Mouse (Mus musculus): ENCODE measurements around the gene Cnppd1. TPM values are rescaled to one million over a fixed set of nuclear protein-coding genes. Genes with fewer than 3 reads are reported as not detected.

Cnppd1 gene
- polyA plus RNA-seq (2016; fragmentation: Nextera tagmentation; extraction: Ambion mirVana), result 48.1 and 50.5 TPM in 2 replicates

DNA sequence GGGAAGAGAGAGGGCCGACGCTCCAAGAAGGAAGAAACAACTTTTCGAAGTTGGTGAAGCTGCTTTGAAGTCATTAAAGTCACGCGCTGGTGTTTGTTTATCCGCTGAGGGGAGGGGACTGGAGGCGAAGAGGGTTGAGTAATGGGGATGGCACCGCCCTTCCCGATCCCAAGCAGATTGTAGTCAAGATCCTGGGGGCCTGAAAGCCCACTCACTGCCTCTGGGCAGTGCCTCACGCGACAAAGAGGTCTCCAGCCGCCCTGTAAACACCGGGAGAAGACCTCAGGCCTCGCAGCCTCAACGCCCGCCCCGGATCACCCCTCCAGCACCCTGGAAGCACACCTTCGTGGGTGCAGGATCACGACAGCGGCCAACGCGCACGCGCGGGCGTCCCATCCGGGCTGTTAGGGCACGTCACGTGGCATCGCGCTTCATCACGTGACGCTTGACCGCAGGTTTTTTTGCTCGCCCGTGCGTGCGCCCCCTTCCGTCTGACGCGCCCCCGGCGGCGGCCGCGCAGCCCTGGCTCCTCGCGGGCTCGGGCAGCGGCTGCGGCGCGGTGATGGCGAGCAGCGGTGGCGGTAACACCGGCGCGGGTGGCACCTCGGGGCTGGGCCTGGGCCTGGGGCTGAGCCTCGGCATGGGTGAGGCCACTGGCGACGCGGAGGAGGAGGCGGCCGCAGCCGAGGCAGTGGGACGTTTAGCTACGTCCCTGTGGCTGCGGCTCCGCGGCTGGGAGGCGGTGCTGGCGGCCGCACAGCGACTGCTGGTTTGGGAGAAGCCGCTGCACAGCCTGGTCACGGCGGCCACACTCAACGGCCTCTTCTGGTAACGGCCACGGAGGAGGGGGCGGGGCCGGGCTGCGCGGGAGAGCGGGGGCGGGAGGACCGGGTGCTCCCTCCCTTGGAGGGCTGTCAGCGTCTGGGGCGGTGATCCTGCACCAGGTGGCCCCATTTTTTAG lies at the start of gene Cnppd1, which contains the start of gene Retreg2:
TSS of gene Cnppd1 (minus strand) at position 411 of the 961 bp plus-strand sequence.
TSS of gene Retreg2 (plus strand) at position 478 of the 961 bp plus-strand sequence.
- peak within 1 kb of the TSS; percentile 95 for H3K4me2 ChIP-seq
- H3K4me3 ChIP-seq (replicated peaks), result peak within 1 kb of the TSS; percentile 87
- H3K36me3 ChIP-seq (replicated peaks), result peaks cover 49% of the 10 kb centered on the region
- peak within 1 kb of the TSS; percentile 93 for H3K9ac ChIP-seq
- no peaks in the 10 kb centered on the region for H3K27me3 ChIP-seq
- no peaks in the 10 kb centered on the region for H3K9me3 ChIP-seq
- peaks cover 34% of the 10 kb centered on the region for H3K4me1 ChIP-seq
- peak; percentile 94 for ATAC-seq (ENCODE audit: low FRiP score)
- under 1% methylated on average over 90 of the region's 91 CpGs for WGBS
- peak within 1 kb of the TSS; percentile 98 for H3K27ac ChIP-seq

DNA sequence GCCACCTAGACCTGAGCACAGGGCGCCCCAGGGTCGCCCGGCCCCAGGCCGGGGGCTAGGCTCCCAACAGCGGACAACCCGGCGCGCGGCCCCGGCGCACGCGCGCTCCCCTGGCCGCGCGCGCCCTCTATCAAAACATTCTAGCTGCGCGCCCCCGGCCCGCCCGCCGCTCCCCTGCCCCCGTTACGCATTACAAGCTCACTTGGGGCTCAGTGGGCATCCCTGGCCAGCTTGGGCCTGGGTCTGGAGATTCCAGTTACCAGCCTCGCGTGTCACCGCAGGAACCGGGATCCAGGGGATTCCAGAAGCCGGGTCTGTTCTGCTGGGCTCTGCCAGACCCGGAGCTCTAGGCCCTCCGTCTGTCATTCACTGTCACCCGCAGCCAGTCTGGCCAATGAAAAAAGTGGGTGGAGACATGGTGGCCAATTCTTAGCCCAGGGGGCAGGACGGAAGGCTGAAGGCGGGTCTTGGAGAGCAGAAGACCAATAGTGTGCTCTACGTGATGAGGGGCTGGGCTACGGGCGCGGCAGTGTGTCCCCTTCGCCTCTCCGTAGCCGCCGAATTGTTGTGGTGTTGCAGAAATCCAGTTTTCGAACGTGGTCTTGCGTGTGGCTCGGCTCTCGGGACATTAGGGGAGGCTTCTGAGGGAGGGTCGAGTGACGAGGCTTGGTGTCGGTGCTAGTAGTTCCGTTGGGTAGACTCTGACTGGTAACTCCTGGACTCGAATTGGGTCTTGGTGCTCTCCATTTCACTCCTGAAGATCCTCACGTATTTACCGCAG lies 49.3 kb upstream of the Cnppd1 start, which contains the start of the genes Ankzf1 and Atg9a:
TSS of gene Ankzf1 (plus strand) at position 530 of the 781 bp plus-strand sequence.
TSS of gene Atg9a (minus strand) at position 575 of the 781 bp plus-strand sequence.
- H3K4me1 ChIP-seq, result peaks cover 26% of the 10 kb centered on the region
- peak within 1 kb of the TSS; percentile 79 for H3K4me3 ChIP-seq (replicated peaks)
- peak within 1 kb of the TSS; percentile 83 for H3K27ac ChIP-seq
- no peaks in the 10 kb centered on the region for H3K9me3 ChIP-seq
- ATAC-seq (ENCODE audit: low FRiP score), result peak; percentile 100
- peak within 1 kb of the TSS; percentile 95 for H3K4me2 ChIP-seq
- under 1% methylated on average over 55 of the region's 56 CpGs for WGBS
- no peaks in the 10 kb centered on the region for H3K27me3 ChIP-seq
- H3K9ac ChIP-seq, result peak within 1 kb of the TSS; percentile 90
- H3K36me3 ChIP-seq (replicated peaks), result peaks cover 17% of the 10 kb centered on the region

DNA sequence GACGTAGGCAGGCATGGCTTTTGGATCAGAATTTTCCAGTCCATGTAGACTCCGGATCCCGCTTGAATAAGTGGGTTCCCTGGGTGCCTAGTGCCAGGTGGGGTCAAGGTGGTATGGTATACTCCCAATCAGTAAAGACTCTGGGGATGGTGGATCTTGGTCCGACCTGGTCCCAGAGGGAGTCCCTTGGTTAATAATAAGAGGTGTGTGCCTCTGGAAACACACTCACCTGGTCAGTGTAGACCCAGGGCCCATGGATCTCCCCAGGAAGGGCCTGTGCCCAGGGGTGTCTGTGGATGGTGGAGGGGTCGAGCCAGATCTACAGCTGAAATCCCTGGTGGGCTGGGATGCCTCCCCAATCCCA lies 48.7 kb upstream of the Cnppd1 start:
- H3K9me3 ChIP-seq, result no peaks in the 10 kb centered on the region
- 46% methylated on average over 5 of the region's 5 CpGs for WGBS
- peak; percentile 60; the same call in 1 of the 2 replicates for ATAC-seq (ENCODE audit: low FRiP score)

DNA sequence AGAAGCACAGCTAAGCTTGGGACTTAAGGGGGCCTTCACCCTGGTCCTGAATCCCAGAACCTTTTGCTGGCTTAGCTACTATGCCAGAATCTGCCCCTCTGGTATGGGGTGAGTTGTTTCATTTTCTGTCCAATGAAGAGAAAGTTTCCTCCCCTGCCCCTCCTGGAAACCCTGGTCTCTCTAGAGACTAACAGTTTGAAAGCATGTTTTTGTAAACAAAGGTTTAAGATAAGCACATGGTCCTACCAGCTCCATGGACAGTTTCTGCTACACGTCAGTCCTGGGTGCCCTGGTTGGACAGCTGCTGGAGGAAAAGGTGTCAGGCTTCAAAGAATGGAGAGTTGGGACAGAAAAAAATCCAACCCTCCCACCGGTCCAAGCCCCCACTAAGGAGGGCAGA lies 48.1 kb upstream of the Cnppd1 start:
- H3K27ac ChIP-seq, result no peak overlapping the region
- H3K36me3 ChIP-seq (replicated peaks), result peaks cover 22% of the 10 kb centered on the region
- H3K27me3 ChIP-seq, result no peaks in the 10 kb centered on the region
- 0 out of 2 replicates have a peak overlapping the region, but pooled peaks have one; percentile 79 for H3K4me3 ChIP-seq (replicated peaks)
- 80% methylated on average over 2 of the region's 2 CpGs for WGBS
- H3K9me3 ChIP-seq, result no peaks in the 10 kb centered on the region
- 0 out of 2 replicates have a peak overlapping the region, but pooled peaks have one; percentile 90 for H3K9ac ChIP-seq
- peak overlapping the region; percentile 95 for H3K4me2 ChIP-seq
- peaks cover 26% of the 10 kb centered on the region for H3K4me1 ChIP-seq
- no peak for ATAC-seq (ENCODE audit: low FRiP score)

More for the DNA sequence above, 48.7 kb upstream of the Cnppd1 start:
- Histone ChIP-seq H3K4me1 (peaks cover 26% of the 10 kb centered on the region), H3K27me3 (no peaks in the 10 kb centered on the region), H3K4me2 (peak overlapping the region; percentile 95), H3K4me3 (replicated peaks) (peak overlapping the region; percentile 79), H3K27ac (peak overlapping the region; percentile 83), H3K9ac (peak overlapping the region; percentile 90), H3K36me3 (replicated peaks) (peaks cover 18% of the 10 kb centered on the region)

DNA sequence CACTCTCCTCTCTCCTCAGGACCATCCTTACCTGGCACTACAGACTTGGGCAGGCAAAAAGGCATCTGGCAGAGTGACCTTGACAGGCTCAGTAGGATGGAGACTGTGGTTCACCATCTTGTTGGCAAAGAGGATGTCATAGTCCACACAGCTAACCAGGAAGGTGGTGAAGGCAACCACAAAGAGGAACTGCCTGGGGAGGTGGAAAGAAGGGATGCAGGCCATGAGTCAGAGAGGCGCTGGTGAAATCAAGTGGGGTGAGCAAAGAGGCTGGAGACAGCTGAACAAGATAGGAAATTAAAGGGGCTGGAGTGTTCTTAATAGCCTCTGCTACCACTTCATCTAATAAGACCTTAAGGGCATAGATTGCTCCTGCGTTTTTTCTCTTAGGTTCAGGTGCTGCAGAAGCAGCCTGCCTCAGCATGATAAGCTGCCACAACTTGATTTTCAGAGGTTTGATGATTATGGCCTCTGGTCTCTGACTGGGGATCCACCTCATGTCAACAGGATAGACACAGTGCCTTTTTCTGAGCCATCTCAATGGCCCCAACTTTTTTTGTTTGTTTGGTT lies 45.5 kb upstream of the Cnppd1 start:
- H3K9ac ChIP-seq, result no peak overlapping the region
- ATAC-seq (ENCODE audit: low FRiP score), result no peak
- 88% methylated on average over 2 of the region's 2 CpGs for WGBS
- no peaks in the 10 kb centered on the region for H3K27me3 ChIP-seq
- H3K27ac ChIP-seq, result no peak overlapping the region
- no peak overlapping the region for H3K4me2 ChIP-seq
- peaks cover 19% of the 10 kb centered on the region for H3K4me1 ChIP-seq
- H3K36me3 ChIP-seq (replicated peaks), result peaks cover 46% of the 10 kb centered on the region
- no peaks in the 10 kb centered on the region for H3K9me3 ChIP-seq
- no peak overlapping the region for H3K4me3 ChIP-seq (replicated peaks)

DNA sequence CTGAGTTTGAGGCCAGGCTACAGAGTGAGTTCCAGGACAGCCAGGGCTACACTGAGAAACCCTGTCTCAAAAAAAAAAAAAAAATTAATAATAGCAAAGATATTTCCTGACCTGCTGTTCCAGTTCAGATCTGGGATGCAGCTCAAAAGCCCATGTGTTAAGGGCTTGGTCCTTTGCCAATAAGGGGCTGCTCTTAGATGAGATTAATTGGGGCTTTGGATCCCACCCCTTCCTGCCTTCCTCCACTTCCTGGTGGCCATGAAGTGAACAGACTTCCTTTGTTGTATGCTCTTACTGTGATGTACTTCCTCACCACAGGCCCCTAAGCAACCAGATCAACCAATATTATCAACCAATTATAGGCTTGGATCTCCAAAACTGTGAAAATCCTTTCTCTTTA lies 44.6 kb upstream of the Cnppd1 start:
- Histone ChIP-seq H3K36me3 (replicated peaks) (peaks cover 55% of the 10 kb centered on the region), H3K9ac (no peak overlapping the region), H3K27ac (no peak overlapping the region), H3K27me3 (no peaks in the 10 kb centered on the region), H3K9me3 (no peaks in the 10 kb centered on the region), H3K4me1 (peaks cover 14% of the 10 kb centered on the region), H3K4me3 (replicated peaks) (no peak overlapping the region), H3K4me2 (no peak overlapping the region)
- no peak for ATAC-seq (ENCODE audit: low FRiP score)

DNA sequence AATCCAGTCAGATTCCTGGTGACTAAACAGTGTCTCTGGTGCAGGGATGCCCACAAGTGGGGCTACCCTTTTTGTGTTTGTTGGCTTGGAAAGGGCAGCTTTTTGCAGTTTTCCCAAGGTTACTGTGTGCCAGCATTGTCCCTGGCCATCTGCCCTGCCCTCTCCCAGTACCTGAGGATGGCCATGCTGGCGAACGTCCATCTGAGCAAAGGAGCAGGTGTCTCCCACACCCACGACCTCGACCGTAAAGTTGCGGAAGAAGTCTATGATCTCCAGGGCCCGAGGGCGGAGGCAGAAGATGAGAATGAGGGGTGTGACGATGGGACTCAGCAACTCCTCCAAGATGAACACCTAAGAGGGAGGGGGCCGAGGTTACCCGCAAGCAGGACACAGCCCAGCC lies 43.0 kb upstream of the Cnppd1 start:
- H3K9ac ChIP-seq, result no peak overlapping the region
- no peaks in the 10 kb centered on the region for H3K9me3 ChIP-seq
- no peaks in the 10 kb centered on the region for H3K27me3 ChIP-seq
- H3K27ac ChIP-seq, result no peak overlapping the region
- no peak overlapping the region for H3K4me2 ChIP-seq
- no peak for ATAC-seq (ENCODE audit: low FRiP score)
- peaks cover 7% of the 10 kb centered on the region for H3K4me1 ChIP-seq
- peaks cover 61% of the 10 kb centered on the region for H3K36me3 ChIP-seq (replicated peaks)
- WGBS, result 94% methylated on average over 11 of the region's 11 CpGs
- no peak overlapping the region for H3K4me3 ChIP-seq (replicated peaks)

DNA sequence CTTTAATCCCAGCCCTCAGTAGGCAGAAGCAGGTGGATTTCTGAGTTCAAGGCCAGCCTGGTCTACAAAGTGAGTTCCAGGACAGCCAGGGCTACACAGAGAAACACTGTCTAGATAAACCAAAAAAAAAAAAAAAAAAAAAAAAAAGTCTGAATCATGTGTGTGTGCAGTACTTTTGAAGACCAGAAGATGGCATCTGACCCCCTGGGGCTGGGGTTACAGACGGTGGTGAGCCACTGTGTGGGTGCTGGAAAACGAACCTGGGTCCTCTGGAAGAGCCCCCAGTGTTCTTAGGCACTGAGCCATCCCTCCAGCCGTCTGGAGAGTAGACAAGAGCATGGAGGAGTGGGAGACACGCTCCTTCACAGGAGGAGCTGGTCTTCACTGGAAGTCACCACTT lies 39.6 kb upstream of the Cnppd1 start:
- H3K27ac ChIP-seq, result no peak overlapping the region
- no peak for ATAC-seq (ENCODE audit: low FRiP score)
- H3K4me3 ChIP-seq (replicated peaks), result no peak overlapping the region
- H3K4me2 ChIP-seq, result no peak overlapping the region
- H3K36me3 ChIP-seq (replicated peaks), result peaks cover 57% of the 10 kb centered on the region
- H3K9me3 ChIP-seq, result no peaks in the 10 kb centered on the region
- no peak overlapping the region for H3K9ac ChIP-seq
- no peaks in the 10 kb centered on the region for H3K27me3 ChIP-seq
- H3K4me1 ChIP-seq, result peaks cover 23% of the 10 kb centered on the region
- 71% methylated on average over 4 of the region's 4 CpGs for WGBS

DNA sequence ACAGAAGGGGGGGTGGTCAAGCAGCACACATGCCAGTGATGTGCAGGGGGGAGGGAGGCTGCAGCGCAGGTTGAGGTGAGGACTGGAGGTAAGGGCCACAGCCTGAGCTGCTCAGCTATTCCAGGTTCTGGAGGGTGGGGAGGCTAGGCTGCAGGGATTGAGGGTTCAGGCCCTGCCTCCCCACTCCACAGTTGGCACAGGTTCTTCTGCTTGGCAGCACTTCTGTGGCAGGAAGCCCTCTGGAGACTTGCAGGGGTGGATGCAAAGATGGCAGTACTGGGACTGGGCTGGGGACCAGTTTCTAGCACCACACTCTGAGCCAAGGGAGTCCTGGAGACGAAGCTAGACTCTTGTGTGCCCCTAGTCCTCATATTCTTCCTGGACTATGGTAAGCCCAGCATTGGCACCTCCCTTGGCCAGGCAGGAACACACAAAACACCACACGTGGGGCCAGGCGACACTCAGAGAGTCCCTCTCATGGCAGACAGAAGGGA lies 38.9 kb upstream of the Cnppd1 start:
- Histone ChIP-seq H3K9me3 (no peaks in the 10 kb centered on the region), H3K4me3 (replicated peaks) (no peak overlapping the region), H3K4me1 (peaks cover 23% of the 10 kb centered on the region), H3K27ac (no peak overlapping the region), H3K36me3 (replicated peaks) (peaks cover 57% of the 10 kb centered on the region), H3K4me2 (no peak overlapping the region), H3K9ac (no peak overlapping the region), H3K27me3 (no peaks in the 10 kb centered on the region)
- 82% methylated on average over 4 of the region's 4 CpGs for whole genome bisulfite sequencing
- no peak for ATAC-seq (ENCODE audit: low FRiP score)

DNA sequence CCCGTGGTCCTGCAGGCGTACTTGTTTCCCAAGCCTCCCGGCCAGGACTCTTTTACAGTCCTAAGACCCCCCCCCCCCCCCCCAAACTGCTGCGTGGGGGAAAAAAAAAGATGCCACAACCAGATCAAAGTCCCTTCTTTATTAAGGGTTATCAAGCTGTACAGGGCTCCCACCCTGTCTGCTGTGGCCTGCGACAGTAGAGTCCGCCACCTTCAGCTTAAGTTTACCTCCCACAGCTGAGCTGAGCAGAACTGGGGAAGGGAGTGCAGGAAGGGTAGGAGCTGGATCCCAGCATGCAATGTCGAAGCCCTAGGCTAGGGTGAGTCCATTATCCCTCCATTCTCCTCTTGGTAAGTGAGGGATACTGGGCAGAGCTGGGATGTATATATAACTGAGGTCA lies 38.2 kb upstream of the Cnppd1 start:
- Histone ChIP-seq H3K27ac (0 out of 2 replicates have a peak overlapping the region, but pooled peaks have one; percentile 56), H3K36me3 (replicated peaks) (peaks cover 57% of the 10 kb centered on the region), H3K4me1 (peaks cover 23% of the 10 kb centered on the region), H3K27me3 (no peaks in the 10 kb centered on the region), H3K9ac (no peak overlapping the region), H3K9me3 (no peaks in the 10 kb centered on the region), H3K4me3 (replicated peaks) (peak overlapping the region; percentile 60), H3K4me2 (peak overlapping the region; percentile 99)
- no peak; the same call in 1 of the 2 replicates for ATAC-seq (ENCODE audit: low FRiP score)
- WGBS, result 42% methylated on average over 7 of the region's 7 CpGs

DNA sequence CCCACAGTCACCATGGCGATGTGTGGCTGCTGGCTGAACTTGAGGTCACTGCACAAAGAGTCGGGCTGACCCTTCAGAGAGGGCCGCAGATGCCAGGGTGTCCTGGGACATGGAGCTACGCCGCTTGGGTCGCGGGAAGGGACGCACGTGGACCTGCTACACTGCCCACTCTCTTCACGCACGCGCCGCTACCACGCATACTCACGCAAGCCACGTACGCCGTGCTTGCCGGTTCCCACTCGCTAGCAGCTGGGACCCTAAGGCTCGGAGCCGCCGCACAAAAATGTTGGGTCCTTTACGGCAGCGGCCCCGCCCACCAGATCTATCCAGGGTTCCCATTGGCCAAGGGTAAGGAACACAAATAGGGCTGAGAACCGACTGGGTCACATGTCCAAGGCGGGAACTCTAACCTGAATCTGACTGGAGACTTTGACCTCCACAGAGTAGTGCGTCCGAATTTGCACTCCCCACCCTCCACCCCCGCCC lies 37.6 kb upstream of the Cnppd1 start, which contains the start of gene Abcb6:
TSS of gene Abcb6 (minus strand) at position 288 of the 486 bp plus-strand sequence.
- WGBS, result 0% methylated on average over 31 of the region's 31 CpGs
- peak within 1 kb of the TSS; percentile 56 for H3K27ac ChIP-seq
- peak within 1 kb of the TSS; percentile 60 for H3K4me3 ChIP-seq (replicated peaks)
- H3K4me1 ChIP-seq, result peaks cover 23% of the 10 kb centered on the region
- peak within 1 kb of the TSS; percentile 99 for H3K4me2 ChIP-seq
- H3K27me3 ChIP-seq, result no peaks in the 10 kb centered on the region
- ATAC-seq (ENCODE audit: low FRiP score), result peak; percentile 94
- H3K36me3 ChIP-seq (replicated peaks), result peaks cover 53% of the 10 kb centered on the region
- H3K9ac ChIP-seq, result peak within 1 kb of the TSS; percentile 74
- H3K9me3 ChIP-seq, result no peaks in the 10 kb centered on the region

Measured in forebrain, embryonic 12.5 days (tissue).